Mouse (Mus musculus): ENCODE measurements around the gene Lrrc61. TPM values are rescaled to one million over a fixed set of nuclear protein-coding genes. Genes with fewer than 3 reads are reported as not detected.

Lrrc61 gene
- 15.7 TPM for polyA plus RNA-seq (2015; fragmentation: Illumina TruSeq; extraction: RNeasy Lipid Tissue Mini Kit (QIAGEN cat#74804); ENCODE audit: insufficient read depth, low replicate concordance)

GRCm38 (mm10) chr6:48554280-48555103 is at the start of gene Lrrc61:
Lrrc61 (plus strand) TSS chr6:48554796.

GRCm38 (mm10) chr6:48537105-48537954 is 17.3 kb upstream of the Lrrc61 start, which contains the start of gene Atp6v0e2:
Atp6v0e2 (plus strand) TSS chr6:48537615.

GRCm38 (mm10) chr6:48572572-48573061 is 18.0 kb downstream of the Lrrc61 start, which contains the start of gene Rarres2:
Rarres2 (minus strand) TSS chr6:48572789.

GRCm38 (mm10) chr6:48589194-48589750 is 34.7 kb downstream of the Lrrc61 start, which contains the start of gene Gm45021:
Gm45021 (plus strand) TSS chr6:48589610.

GRCm38 (mm10) chr6:48593158-48594042 is 38.8 kb downstream of the Lrrc61 start, which contains the start of the genes Repin1 and Gm44965:
Repin1 (plus strand) TSS chr6:48593883.
Gm44965 (plus strand) TSS chr6:48593941.

GRCm38 (mm10) chr6:48601271-48602079 is 46.9 kb downstream of the Lrrc61 start, which contains the start of gene Zfp775:
Zfp775 (plus strand) TSS chr6:48602063.

Other genes with a start within 250 kb of the Lrrc61 start
- 12.9 TPM for gene Krba1, start 159.2 kb upstream of the Lrrc61 start, polyA plus RNA-seq (2015; fragmentation: Illumina TruSeq; extraction: RNeasy Lipid Tissue Mini Kit (QIAGEN cat#74804); ENCODE audit: insufficient read depth, low replicate concordance)
- 9.9 TPM for gene Zfp467, start 109.0 kb upstream of the Lrrc61 start, polyA plus RNA-seq (2015; fragmentation: Illumina TruSeq; extraction: RNeasy Lipid Tissue Mini Kit (QIAGEN cat#74804); ENCODE audit: insufficient read depth, low replicate concordance)
- 0.75 TPM for gene Sspo, start 106.6 kb upstream of the Lrrc61 start, polyA plus RNA-seq (2015; fragmentation: Illumina TruSeq; extraction: RNeasy Lipid Tissue Mini Kit (QIAGEN cat#74804); ENCODE audit: insufficient read depth, low replicate concordance)
- 2.4 TPM for gene Atp6v0e2, start 17.2 kb upstream of the Lrrc61 start, polyA plus RNA-seq (2015; fragmentation: Illumina TruSeq; extraction: RNeasy Lipid Tissue Mini Kit (QIAGEN cat#74804); ENCODE audit: insufficient read depth, low replicate concordance)
- 84.3 TPM for gene Rarres2, start 18.0 kb downstream of the Lrrc61 start, polyA plus RNA-seq (2015; fragmentation: Illumina TruSeq; extraction: RNeasy Lipid Tissue Mini Kit (QIAGEN cat#74804); ENCODE audit: insufficient read depth, low replicate concordance)
- not detected for gene Gm45021, start 34.8 kb downstream of the Lrrc61 start, polyA plus RNA-seq (2015; fragmentation: Illumina TruSeq; extraction: RNeasy Lipid Tissue Mini Kit (QIAGEN cat#74804); ENCODE audit: insufficient read depth, low replicate concordance)
- gene Repin1, start 39.1 kb downstream of the Lrrc61 start, polyA plus RNA-seq (2015; fragmentation: Illumina TruSeq; extraction: RNeasy Lipid Tissue Mini Kit (QIAGEN cat#74804); ENCODE audit: insufficient read depth, low replicate concordance) = 7.5 TPM
- gene Gm44965, start 39.1 kb downstream of the Lrrc61 start, polyA plus RNA-seq (2015; fragmentation: Illumina TruSeq; extraction: RNeasy Lipid Tissue Mini Kit (QIAGEN cat#74804); ENCODE audit: insufficient read depth, low replicate concordance) = not detected
- gene Zfp775, start 47.3 kb downstream of the Lrrc61 start, polyA plus RNA-seq (2015; fragmentation: Illumina TruSeq; extraction: RNeasy Lipid Tissue Mini Kit (QIAGEN cat#74804); ENCODE audit: insufficient read depth, low replicate concordance) = 1.5 TPM
- gene AI854703, start 72.0 kb downstream of the Lrrc61 start, polyA plus RNA-seq (2015; fragmentation: Illumina TruSeq; extraction: RNeasy Lipid Tissue Mini Kit (QIAGEN cat#74804); ENCODE audit: insufficient read depth, low replicate concordance) = 0.30 TPM
- 329 TPM for gene Gimap8, start 92.4 kb downstream of the Lrrc61 start, polyA plus RNA-seq (2015; fragmentation: Illumina TruSeq; extraction: RNeasy Lipid Tissue Mini Kit (QIAGEN cat#74804); ENCODE audit: insufficient read depth, low replicate concordance)
- 169 TPM for gene Gimap9, start 121.3 kb downstream of the Lrrc61 start, polyA plus RNA-seq (2015; fragmentation: Illumina TruSeq; extraction: RNeasy Lipid Tissue Mini Kit (QIAGEN cat#74804); ENCODE audit: insufficient read depth, low replicate concordance)
- 799 TPM for gene Gimap4, start 129.8 kb downstream of the Lrrc61 start, polyA plus RNA-seq (2015; fragmentation: Illumina TruSeq; extraction: RNeasy Lipid Tissue Mini Kit (QIAGEN cat#74804); ENCODE audit: insufficient read depth, low replicate concordance)
- gene Gimap6, start 153.4 kb downstream of the Lrrc61 start, polyA plus RNA-seq (2015; fragmentation: Illumina TruSeq; extraction: RNeasy Lipid Tissue Mini Kit (QIAGEN cat#74804); ENCODE audit: insufficient read depth, low replicate concordance) = 609 TPM
- 83.2 TPM for gene Gm28053, start 163.8 kb downstream of the Lrrc61 start, polyA plus RNA-seq (2015; fragmentation: Illumina TruSeq; extraction: RNeasy Lipid Tissue Mini Kit (QIAGEN cat#74804); ENCODE audit: insufficient read depth, low replicate concordance)
- 103 TPM for gene Gimap7, start 163.8 kb downstream of the Lrrc61 start, polyA plus RNA-seq (2015; fragmentation: Illumina TruSeq; extraction: RNeasy Lipid Tissue Mini Kit (QIAGEN cat#74804); ENCODE audit: insufficient read depth, low replicate concordance)
- gene Gimap1, start 184.3 kb downstream of the Lrrc61 start, polyA plus RNA-seq (2015; fragmentation: Illumina TruSeq; extraction: RNeasy Lipid Tissue Mini Kit (QIAGEN cat#74804); ENCODE audit: insufficient read depth, low replicate concordance) = 200 TPM
- gene Gimap5, start 191.4 kb downstream of the Lrrc61 start, polyA plus RNA-seq (2015; fragmentation: Illumina TruSeq; extraction: RNeasy Lipid Tissue Mini Kit (QIAGEN cat#74804); ENCODE audit: insufficient read depth, low replicate concordance) = 81.6 TPM
- 371 TPM for gene Gimap3, start 216.1 kb downstream of the Lrrc61 start, polyA plus RNA-seq (2015; fragmentation: Illumina TruSeq; extraction: RNeasy Lipid Tissue Mini Kit (QIAGEN cat#74804); ENCODE audit: insufficient read depth, low replicate concordance)